Mouse (Mus musculus) ES-E14 (cell line): ENCODE data around the gene Sptlc2. TPM values are rescaled to one million over a fixed set of nuclear protein-coding genes. Genes with fewer than 3 reads are reported as not detected.

Source experiments
- DNase-seq: peaks from one replicate; pipeline ENCODE4 v3.0.0-alpha.2; 2013; ENCODE audit warnings: low read depth, low spot score
- H3K27ac ChIP-seq: 2 replicates; pipeline ENCODE4 v1.5.1; 2012; ENCODE audit warnings: low read depth, mild to moderate bottlenecking, low read length, moderate library complexity, mixed read lengths; ENCODE audit not compliant: poor library complexity, insufficient read depth, severe bottlenecking
- H3K36me3 ChIP-seq: 2 replicates; pipeline ENCODE4 v1.6.1; 2012; ENCODE audit warnings: mild to moderate bottlenecking, low read length, moderate library complexity, mixed read lengths; ENCODE audit not compliant: control insufficient read depth, poor library complexity, insufficient read depth, severe bottlenecking
- H3K4me1 ChIP-seq, 2 experiments: fragments of 150-350 bp in 1 of 2; sonication (generic) in 1 of 2; 2 replicates each; pipeline ENCODE4 v1.6.1; 2012; ENCODE audit warnings: low read length in 2 of 2, mild to moderate bottlenecking in 1 of 2, mixed read lengths in 1 of 2; ENCODE audit not compliant: control insufficient read depth in 2 of 2, insufficient read depth in 2 of 2, poor library complexity in 1 of 2
- H3K4me3 ChIP-seq, 2 experiments: fragments of 150-350 bp in 1 of 2; sonication (generic) in 1 of 2; 2 replicates each; pipeline ENCODE4 v1.5.1; 2012; ENCODE audit warnings: low read length in 2 of 2, low read depth in 1 of 2, mild to moderate bottlenecking in 1 of 2, mixed read lengths in 1 of 2; ENCODE audit not compliant: insufficient read depth in 1 of 2, poor library complexity in 1 of 2, severe bottlenecking in 1 of 2
- H3K9ac ChIP-seq: 2 replicates; pipeline ENCODE4 v1.6.1; 2012; ENCODE audit warnings: low read depth, mild to moderate bottlenecking, low read length, mixed read lengths; ENCODE audit not compliant: poor library complexity, insufficient read depth, severe bottlenecking
- H3K9me3 ChIP-seq: fragments of 150-350 bp; sonication (generic); 2 replicates; pipeline ENCODE4 v1.6.1; 2012; ENCODE audit warnings: low read depth, mild to moderate bottlenecking, low read length; ENCODE audit not compliant: control insufficient read depth, insufficient read depth
- CHD2 ChIP-seq: IDR thresholded peaks from 2 replicates; pipeline ENCODE4 v1.6.1; 2014; ENCODE audit warnings: mild to moderate bottlenecking, low read depth, low read length, inconsistent platforms
- HCFC1 ChIP-seq: IDR thresholded peaks from 2 replicates; pipeline ENCODE4 v1.6.1; 2012; ENCODE audit warnings: low read length, inconsistent platforms, borderline replicate concordance; ENCODE audit not compliant: insufficient read depth
- MAFK ChIP-seq: IDR thresholded peaks from 2 replicates; pipeline ENCODE4 v1.6.1; 2014; ENCODE audit warnings: mild to moderate bottlenecking, low read depth, low read length, inconsistent platforms; ENCODE audit not compliant: insufficient read depth
- ZC3H11A ChIP-seq: IDR thresholded peaks from 2 replicates; pipeline ENCODE4 v1.6.1; 2012; ENCODE audit warnings: low read depth, mild to moderate bottlenecking, inconsistent platforms, low read length, borderline replicate concordance
- ZNF384 ChIP-seq: IDR thresholded peaks from 2 replicates; pipeline ENCODE4 v1.6.1; 2012; ENCODE audit warnings: low read depth, low read length, inconsistent platforms
- in situ Hi-C, 2 experiments: fragments of 600-800 bp; cut with MboI; formaldehyde crosslinking; loops; one replicate each; pipeline ENCODE4 v1.15.1; 2025; ENCODE audit warnings: low sequenced_read_pairs in 2 of 2, inconsistent platforms in 1 of 2; ENCODE audit not compliant: unreplicated experiment in 2 of 2
- total RNA-seq: library from RNA; depleted of rRNA; stranded (reverse); fragments of 300-350 nt; gene quantifications from 2 replicates; pipeline ENCODE4 v1.2.3, GENCODE M21; 2012; rRNA removed

Gene Sptlc2
- 182 and 221 TPM in 2 replicates for total RNA-seq

GRCm38 (mm10) chr12:87388122-87388774 lies at the start of gene Sptlc2:
Gene Sptlc2 (minus strand): TSS chr12:87388355.
- no peaks in the 10 kb centered on the region for H3K36me3 ChIP-seq
- in situ Hi-C loops = no loop called here
- H3K4me1 ChIP-seq = peaks cover 0 to 4% of the 10 kb centered on the region in 2 experiments; a peak in 1 of 4 replicates
- DNase-seq = peak; percentile 99
- no peaks in the 10 kb centered on the region for H3K9me3 ChIP-seq
- peak within 1 kb of the TSS; percentile 95 to 99 for H3K4me3 ChIP-seq
- H3K27ac ChIP-seq = peak within 1 kb of the TSS; percentile 45
- peak within 1 kb of the TSS; percentile 91 for H3K9ac ChIP-seq
- TF ChIP-seq CHD2 = peak; percentile 84
- no peak for TF ChIP-seq ZC3H11A
- TF ChIP-seq HCFC1 = 0 out of 2 replicates have a peak, but pooled peaks have one; percentile 17

GRCm38 (mm10) chr12:87428885-87429284 lies 40.7 kb upstream of the Sptlc2 start:
- Histone ChIP-seq H3K36me3 (peaks cover 57% of the 10 kb centered on the region), H3K27ac (no peak overlapping the region), H3K9ac (no peak overlapping the region), H3K4me3 (no peak overlapping the region), H3K4me1 (peaks cover 0 to 2% of the 10 kb centered on the region in 2 experiments; a peak in 2 of 4 replicates), H3K9me3 (no peaks in the 10 kb centered on the region)
- in situ Hi-C loops = no loop called here
- TF ChIP-seq MAFK (no peak), ZC3H11A (no peak), HCFC1 (no peak), ZNF384 (no peak), CHD2 (no peak)
- DNase-seq = no peak

- DNase-seq = no peak
- TF ChIP-seq MAFK = peak; percentile 67
- TF ChIP-seq CHD2 = no peak
- no peak for TF ChIP-seq ZC3H11A
- TF ChIP-seq ZNF384 = no peak
- TF ChIP-seq HCFC1 = no peak
- Histone ChIP-seq H3K4me3 (no peak overlapping the region), H3K36me3 (peaks cover 52% of the 10 kb centered on the region), H3K4me1 (peaks cover 0 to 2% of the 10 kb centered on the region in 2 experiments; a peak in 2 of 4 replicates), H3K9me3 (no peaks in the 10 kb centered on the region), H3K27ac (no peak overlapping the region), H3K9ac (no peak overlapping the region)
- in situ Hi-C loops = no loop called here
These were observed 40.1 kb upstream of the Sptlc2 start for GRCm38 (mm10) chr12:87428295-87428694.

- no peak overlapping the region for H3K27ac ChIP-seq
- TF ChIP-seq ZC3H11A (no peak), CHD2 (no peak), MAFK (no peak), HCFC1 (no peak), ZNF384 (no peak)
- no peaks in the 10 kb centered on the region for H3K9me3 ChIP-seq
- no peak for DNase-seq
- in situ Hi-C loops = no loop called here
- peaks cover 40% of the 10 kb centered on the region for H3K36me3 ChIP-seq
- no peak overlapping the region for H3K9ac ChIP-seq
- peaks cover 0 to 2% of the 10 kb centered on the region in 2 experiments; a peak in 2 of 4 replicates for H3K4me1 ChIP-seq
- no peak overlapping the region for H3K4me3 ChIP-seq
These were observed 38.3 kb upstream of the Sptlc2 start for GRCm38 (mm10) chr12:87426354-87427031.
